Mouse (Mus musculus) midbrain, embryonic 13.5 days (tissue): ENCODE measurements at regions not wholly inside any gene's neighbourhood (a gene's known extent, or its start where the extent isn't known, plus 50 kb on each side); places are given as distances from the start of the nearest gene placed in this dataset.

Experiments used
- ATAC-seq: fragments of 200-750 bp; cut with Nextera tagmentation; 2 replicates; pipeline ENCODE4 v1.8.0; 2017; ENCODE audit warnings: mild to moderate bottlenecking, moderate TSS enrichment, moderate library complexity
- H3K27ac ChIP-seq: fragments of 300-500 bp; sonication (generic); 2 replicates; pipeline ENCODE4 v1.5.1; 2015; ENCODE audit warnings: inconsistent platforms, mild to moderate bottlenecking, moderate library complexity
- H3K27me3 ChIP-seq: fragments of 300-500 bp; sonication (generic); 2 replicates; pipeline ENCODE4 v1.6.1; 2015; ENCODE audit warnings: mild to moderate bottlenecking, inconsistent platforms
- H3K36me3 ChIP-seq: fragments of 300-500 bp; sonication (generic); 2 replicates; pipeline ENCODE4 v1.6.1; 2015; ENCODE audit warnings: mild to moderate bottlenecking, inconsistent platforms
- H3K4me1 ChIP-seq: fragments of 300-500 bp; sonication (generic); replicated peaks from 2 replicates; pipeline ENCODE4 v1.6.1; 2015; ENCODE audit warnings: inconsistent platforms
- H3K4me2 ChIP-seq: fragments of 300-500 bp; sonication (generic); replicated peaks from 2 replicates; pipeline ENCODE4 v1.6.1; 2015; ENCODE audit warnings: moderate library complexity, mild to moderate bottlenecking, inconsistent platforms
- H3K4me3 ChIP-seq: fragments of 300-500 bp; sonication (generic); replicated peaks from 2 replicates; pipeline ENCODE4 v1.5.1; 2015; ENCODE audit warnings: mild to moderate bottlenecking, inconsistent platforms
- H3K9ac ChIP-seq: fragments of 300-500 bp; sonication (generic); replicated peaks from 2 replicates; pipeline ENCODE4 v1.6.1; 2015; ENCODE audit warnings: mild to moderate bottlenecking, inconsistent platforms
- H3K9me3 ChIP-seq: fragments of 300-500 bp; sonication (generic); 2 replicates; pipeline ENCODE4 v1.6.1; 2016; ENCODE audit warnings: mild to moderate bottlenecking, inconsistent platforms
- WGBS: fragments of 180-500 bp; shearing (Covaris S2); methylation state at CpG from one replicate; pipeline ENCODE4 v1.1.7; 2015; 5-methylcytosine and 5-hydroxymethylcytosine counted together

DNA sequence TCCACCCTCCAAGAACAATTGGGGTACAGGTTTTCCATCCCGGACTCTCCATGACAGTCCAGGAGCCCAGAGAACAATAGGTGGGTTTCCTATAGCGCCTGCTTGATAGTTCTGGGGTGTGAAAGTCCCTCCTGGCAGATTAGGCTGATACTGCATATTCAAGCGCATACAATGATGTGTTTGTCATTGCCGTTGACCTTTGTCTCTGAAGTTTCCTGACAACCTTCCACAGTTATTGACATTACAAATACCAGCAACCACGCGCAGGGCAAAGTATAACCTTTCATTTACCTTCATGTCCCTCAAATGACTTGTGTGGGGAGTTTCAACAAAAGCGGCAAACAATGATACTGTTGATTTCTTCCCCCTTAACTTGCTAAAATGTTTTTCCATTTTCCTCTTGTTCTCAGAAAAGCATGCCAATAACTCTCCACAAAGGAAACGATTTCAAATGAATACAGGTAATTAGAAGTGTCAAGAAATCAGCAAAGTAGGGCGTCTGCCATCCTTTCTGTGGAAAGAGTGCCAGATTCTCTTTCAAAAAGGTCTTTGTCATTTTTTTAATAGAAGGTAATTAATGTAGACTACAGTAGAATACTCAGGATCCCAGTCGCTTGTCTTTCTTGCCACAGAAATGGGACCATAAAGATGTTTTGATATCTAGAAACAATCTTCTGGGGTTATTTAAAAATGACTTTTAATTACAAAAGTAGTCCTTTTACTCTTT is 60.9 kb upstream of the BC052040 start:
- WGBS, result 59% methylated on average over 10 of the region's 10 CpGs
- H3K4me2 ChIP-seq, result no peak overlapping the region
- no peak overlapping the region for H3K9ac ChIP-seq
- ATAC-seq, result no peak
- H3K36me3 ChIP-seq, result no peaks in the 10 kb centered on the region
- no peaks in the 10 kb centered on the region for H3K4me1 ChIP-seq
- H3K27me3 ChIP-seq, result no peaks in the 10 kb centered on the region
- no peak overlapping the region for H3K4me3 ChIP-seq
- H3K27ac ChIP-seq, result no peak overlapping the region
- no peaks in the 10 kb centered on the region for H3K9me3 ChIP-seq

DNA sequence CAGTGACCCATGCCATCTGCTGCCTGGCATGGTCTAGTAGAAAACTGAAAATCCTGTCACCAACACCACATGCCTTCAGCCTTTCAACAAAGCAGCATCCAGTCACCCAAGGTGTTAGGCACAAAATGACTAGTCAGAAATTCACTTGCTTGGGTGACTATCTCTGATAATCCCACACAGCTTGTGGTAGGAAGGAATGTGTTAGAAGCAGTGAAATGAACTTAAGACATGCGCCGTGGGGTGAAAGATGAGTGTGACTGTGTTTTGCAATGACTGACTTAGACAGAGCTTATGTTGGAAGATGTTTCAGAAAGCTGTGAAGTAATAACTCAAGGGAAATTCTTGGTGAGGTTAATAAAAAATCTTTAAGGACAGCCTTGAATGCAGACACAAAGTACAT is 51.6 kb upstream of the BC052040 start:
- no peaks in the 10 kb centered on the region for H3K27me3 ChIP-seq
- no peak overlapping the region for H3K4me2 ChIP-seq
- H3K36me3 ChIP-seq, result no peaks in the 10 kb centered on the region
- ATAC-seq, result no peak
- H3K9me3 ChIP-seq, result no peaks in the 10 kb centered on the region
- 86% methylated on average over 2 of the region's 2 CpGs for WGBS
- H3K9ac ChIP-seq, result no peak overlapping the region
- H3K4me1 ChIP-seq, result no peaks in the 10 kb centered on the region
- no peak overlapping the region for H3K4me3 ChIP-seq
- no peak overlapping the region for H3K27ac ChIP-seq
